Mouse (Mus musculus): ENCODE data around the gene Tnfrsf21.

GRCm38 (mm10) chr17:43026708-43027107 is 10.4 kb downstream of the Tnfrsf21 start:
- TF ChIP-seq CTCF (IDR thresholded peaks at IDR 0.05; ENCODE audit: borderline replicate concordance, extremely low read depth, insufficient read depth, insufficient read length): no peak
- TF ChIP-seq POLR2A (IDR thresholded peaks at IDR 0.05; ENCODE audit: borderline replicate concordance, extremely low read depth, insufficient read depth, insufficient read length, poor library complexity, severe bottlenecking): no peak
